Mouse (Mus musculus): ENCODE results near the gene Rrm2. TPM values are rescaled to one million over a fixed set of nuclear protein-coding genes. Genes with fewer than 3 reads are reported as not detected.
"Not testable (repeated sequence)": the region's sequence is repeated elsewhere in the genome, so short reads cannot be mapped to it uniquely, and the experiment has no call there.

Gene Rrm2
- total RNA-seq, 2 experiments from 2014 or later, result 173 to 245 TPM

DNA sequence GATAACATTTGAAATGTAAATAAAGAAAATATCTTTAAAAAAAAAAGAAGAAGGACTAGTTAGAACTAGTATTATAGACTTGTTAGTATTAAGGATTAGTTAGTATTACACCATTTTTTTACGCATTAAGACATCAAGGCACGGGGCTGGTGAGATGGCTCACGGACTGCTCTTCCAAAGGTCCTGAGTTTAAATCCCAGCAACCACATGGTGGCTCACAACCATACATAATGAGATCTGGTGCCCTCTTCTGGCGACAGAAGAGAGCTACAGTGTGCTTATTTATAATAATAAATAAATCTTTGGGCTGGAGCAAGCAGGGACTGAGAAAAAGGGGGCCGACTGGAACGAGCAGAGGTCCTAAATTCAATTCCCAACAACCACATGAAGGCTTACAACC lies 33.5 kb downstream of the Rrm2 start:
- not testable (repeated sequence) for ATAC-seq (replicated peaks; ENCODE audit: low FRiP score, low TSS enrichment, poor library complexity, severe bottlenecking)

DNA sequence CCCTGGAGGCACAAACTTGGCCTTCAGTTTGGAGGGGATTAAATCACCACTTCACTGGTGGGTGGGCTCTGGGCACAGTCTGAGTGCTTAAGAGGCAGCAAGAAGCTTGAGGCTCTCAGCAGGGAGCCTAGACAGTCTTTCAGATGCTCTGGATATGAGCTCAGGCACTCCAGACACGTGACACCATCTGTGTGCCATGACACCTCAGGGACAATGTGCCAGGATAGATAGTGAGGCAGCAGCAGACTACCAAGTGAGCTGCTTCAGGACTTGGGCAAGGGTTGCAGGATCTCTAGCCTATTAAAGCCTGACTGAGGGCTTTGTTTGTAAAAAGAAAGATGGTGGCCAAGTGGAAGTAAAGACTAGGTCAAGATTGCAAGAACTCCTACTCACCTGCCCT lies 36.3 kb downstream of the Rrm2 start:
- peak; percentile 94 for ATAC-seq (replicated peaks; ENCODE audit: low FRiP score, low TSS enrichment, poor library complexity, severe bottlenecking)

DNA sequence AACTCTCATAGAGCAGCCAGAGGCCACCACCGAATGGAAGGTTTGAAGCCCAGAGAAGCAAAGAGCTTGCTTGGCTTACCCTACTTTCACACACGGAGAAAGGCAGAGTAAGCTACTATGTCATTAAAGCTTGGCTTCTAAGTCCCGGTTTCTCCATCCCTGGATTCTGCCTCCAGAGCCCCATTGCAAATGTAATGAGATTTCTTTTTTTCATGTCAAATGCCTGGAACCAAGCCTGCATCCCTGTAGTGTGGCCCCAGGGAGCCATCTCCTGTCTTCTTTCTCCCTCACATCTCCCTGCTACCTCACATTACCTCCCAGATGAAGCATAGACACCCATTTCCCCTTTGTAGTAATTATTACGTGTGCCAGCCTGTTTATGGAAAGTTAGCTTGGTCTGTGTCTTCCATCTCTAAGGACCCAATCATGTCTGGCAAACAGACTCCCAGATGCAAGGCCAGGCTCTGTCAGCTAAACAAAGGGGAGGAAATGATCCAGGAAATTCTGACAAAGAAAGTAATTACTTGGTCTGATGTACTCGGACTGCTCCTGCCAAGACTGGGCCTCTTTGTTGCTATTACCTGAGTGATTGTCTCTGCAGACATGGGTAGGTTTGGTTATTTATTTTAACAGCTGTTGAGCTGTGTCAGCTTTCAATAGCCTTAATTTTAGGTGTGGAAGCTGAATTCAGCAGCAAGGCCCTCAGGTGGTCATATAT lies 38.7 kb downstream of the Rrm2 start:
- ATAC-seq (replicated peaks; ENCODE audit: low FRiP score, low TSS enrichment, poor library complexity, severe bottlenecking), result no peak

DNA sequence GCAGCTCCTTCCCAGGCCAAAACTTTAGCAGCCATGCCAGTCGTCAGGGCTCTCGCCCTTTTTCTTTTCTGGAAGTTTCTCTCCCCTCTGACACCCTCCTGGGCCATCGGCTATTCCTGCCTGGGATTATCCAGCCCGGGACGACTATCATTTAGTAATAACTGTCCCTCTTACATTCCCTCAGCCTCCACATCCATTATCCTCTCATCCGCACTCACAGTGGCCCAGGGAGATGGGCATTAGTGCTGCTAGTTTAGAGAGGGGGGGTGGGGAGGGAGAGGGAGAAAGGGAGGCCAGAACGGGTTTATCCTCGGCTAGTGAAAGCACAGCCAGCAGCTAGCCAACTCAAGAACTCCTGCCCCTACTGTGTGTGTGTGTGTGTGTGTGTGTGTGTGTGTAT lies 39.3 kb downstream of the Rrm2 start:
- ATAC-seq (replicated peaks; ENCODE audit: low FRiP score, low TSS enrichment, poor library complexity, severe bottlenecking), result no peak

DNA sequence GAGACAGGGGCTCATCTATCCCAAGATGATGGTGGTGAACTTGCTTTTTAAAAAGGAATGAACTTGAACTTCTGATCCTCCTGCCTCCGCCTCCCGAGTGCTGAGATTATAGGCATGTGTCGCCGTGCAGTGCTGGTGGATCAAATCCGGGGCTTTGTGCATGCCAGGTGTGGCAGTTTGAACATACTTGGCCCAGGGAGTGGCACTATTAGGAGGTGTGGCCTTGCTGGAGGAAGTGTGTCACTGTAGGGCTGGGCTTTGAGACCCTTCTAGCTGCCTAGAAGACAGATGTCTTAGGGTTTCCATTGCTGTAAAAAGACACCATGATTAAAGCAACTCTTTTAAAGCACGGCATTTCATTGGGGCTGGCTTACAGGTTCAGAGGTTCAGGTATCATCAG lies 42.5 kb downstream of the Rrm2 start:
- ATAC-seq (replicated peaks; ENCODE audit: low FRiP score, low TSS enrichment, poor library complexity, severe bottlenecking), result no peak

DNA sequence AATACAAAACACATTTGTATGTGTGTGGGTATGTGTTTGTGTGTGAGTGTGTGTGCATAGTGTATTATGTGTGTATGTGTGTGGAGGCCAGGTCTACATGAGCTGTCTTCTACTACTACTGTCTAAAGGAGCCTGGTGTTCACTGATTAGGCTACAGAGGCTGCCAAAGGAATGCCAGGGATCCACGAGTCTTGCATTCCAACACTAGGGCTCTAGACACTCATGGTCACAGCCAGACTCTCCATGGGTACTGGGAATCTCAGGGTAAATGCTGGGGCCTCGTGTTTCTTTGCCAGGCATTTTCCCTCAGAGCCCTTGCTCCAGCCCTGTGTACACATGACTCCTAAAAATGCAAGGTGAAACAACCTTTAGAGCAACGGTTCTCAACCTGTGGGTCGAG lies 45.6 kb downstream of the Rrm2 start:
- no peak for ATAC-seq (replicated peaks; ENCODE audit: low FRiP score, low TSS enrichment, poor library complexity, severe bottlenecking)

DNA sequence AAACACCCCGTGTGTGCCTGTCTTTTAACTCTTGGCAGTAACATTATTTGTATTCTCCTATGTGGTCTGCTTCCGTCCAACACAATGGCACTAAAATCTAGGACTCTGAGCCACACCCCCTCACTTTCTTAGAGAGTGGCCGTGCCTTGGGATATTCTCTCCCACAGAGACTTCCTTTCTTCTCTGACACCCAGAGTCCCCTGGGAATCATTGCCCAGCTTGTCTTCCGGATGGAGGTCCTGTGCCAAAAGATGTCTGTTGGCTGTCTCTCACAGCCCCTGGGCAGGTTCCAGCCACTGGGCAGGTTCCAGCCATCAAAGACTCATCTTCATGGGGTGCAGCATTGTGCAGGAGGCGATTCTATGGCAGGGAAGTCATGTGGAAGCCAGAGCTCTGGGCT lies 46.7 kb downstream of the Rrm2 start:
- no peak for ATAC-seq (replicated peaks; ENCODE audit: low FRiP score, low TSS enrichment, poor library complexity, severe bottlenecking)

DNA sequence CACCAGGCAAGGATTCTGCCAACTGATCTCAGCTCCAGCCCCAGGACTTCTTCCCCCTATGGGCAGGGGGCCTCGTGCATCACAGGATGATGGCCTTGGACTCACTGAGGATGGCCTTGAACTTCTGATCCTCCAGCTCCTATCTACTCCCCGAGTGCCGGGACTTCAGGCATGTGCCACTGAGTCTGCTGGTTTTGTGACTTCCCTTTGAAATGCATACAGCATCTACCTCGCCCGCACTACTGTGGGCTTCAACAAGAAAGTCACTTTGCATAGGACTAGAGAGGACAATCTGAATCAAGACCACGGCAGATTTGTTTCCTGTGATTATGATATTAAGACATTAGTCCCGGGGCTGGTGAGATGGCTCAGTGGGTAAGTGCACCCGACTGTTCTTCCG lies 47.4 kb downstream of the Rrm2 start:
- no peak for ATAC-seq (replicated peaks; ENCODE audit: low FRiP score, low TSS enrichment, poor library complexity, severe bottlenecking)

DNA sequence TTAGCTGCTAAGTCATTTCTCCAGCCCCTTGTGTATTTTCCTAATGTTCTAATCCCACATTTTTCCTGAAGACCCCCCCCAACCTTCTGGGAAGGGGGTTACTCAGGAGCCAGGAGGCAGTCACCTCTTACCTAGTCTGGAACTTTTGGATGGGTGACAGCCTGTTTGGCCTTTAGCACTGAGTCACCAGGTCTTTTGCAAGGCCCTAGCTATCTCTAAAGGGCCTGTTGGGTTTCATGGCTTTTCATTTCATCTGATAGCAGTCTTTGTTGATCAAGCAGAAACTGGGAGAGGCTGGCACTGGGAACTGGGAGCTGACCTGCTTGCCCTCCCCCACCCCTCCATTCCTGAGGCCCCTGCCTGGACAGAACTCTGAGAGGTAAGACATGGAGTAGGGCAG lies 49.3 kb downstream of the Rrm2 start:
- no peak for ATAC-seq (replicated peaks; ENCODE audit: low FRiP score, low TSS enrichment, poor library complexity, severe bottlenecking)

DNA sequence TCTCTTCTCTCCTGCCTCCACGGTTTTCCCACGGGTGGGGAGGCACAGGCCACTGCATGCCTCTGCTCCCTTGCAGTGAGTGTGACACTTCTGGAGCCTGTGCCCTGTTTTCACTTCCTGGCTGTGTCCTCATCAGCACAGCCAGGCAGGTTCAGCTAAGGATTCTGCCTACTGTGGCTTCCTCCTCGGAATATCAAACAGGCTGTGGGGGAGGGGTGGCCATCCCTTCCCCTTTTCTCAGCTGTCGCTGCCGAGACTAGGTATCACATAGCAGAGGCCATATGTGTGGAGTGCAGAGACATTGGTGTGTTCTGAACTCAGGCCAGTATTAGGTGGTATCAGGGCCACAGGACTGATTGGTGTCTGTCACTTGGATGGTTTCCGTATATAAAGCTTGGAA lies 50.3 kb downstream of the Rrm2 start:
- no peak; the same call in 1 of the 2 replicates for ATAC-seq (replicated peaks; ENCODE audit: low FRiP score, low TSS enrichment, poor library complexity, severe bottlenecking)

DNA sequence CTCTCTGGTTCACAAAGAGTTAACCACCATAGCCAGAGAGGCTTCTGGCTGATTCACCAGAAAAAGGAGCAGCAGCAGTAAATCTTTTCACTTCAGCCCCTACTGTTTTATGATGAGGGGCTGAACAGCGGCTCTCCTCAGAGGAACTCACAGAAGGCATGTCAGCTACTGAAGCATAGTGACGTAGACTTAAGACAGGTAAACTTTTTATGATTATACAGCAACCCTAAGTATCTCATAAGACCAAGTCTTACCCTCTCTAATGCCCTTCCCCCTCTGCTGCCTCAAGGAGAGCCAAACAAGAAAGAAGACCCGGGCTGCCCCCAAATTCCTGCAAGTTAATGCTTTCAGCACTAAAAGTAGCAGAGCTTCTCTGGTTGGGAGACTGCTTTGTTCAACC lies 54.2 kb downstream of the Rrm2 start:
- ATAC-seq (replicated peaks; ENCODE audit: low FRiP score, low TSS enrichment, poor library complexity, severe bottlenecking), result no peak; the same call in 1 of the 2 replicates

Other genes starting within 250 kb of the Rrm2 start
- 13.2 and 19.2 TPM in 2 replicates for gene Taf1b, start 209.9 kb upstream of the Rrm2 start, total RNA-seq (2014; fragmentation: Nextera tagmentation)
- 34.5 and 40.6 TPM in 2 replicates for gene Taf1b, start 209.9 kb upstream of the Rrm2 start, total RNA-seq (2017)
- not detected in 2 replicates for gene Grhl1, start 136.0 kb upstream of the Rrm2 start, total RNA-seq (2014; fragmentation: Nextera tagmentation)
- gene Grhl1, start 136.0 kb upstream of the Rrm2 start, total RNA-seq (2017), result 0.15 TPM in 1 of 2 replicates, not detected in the other
- 10.9 and 16.6 TPM in 2 replicates for gene Klf11, start 57.0 kb upstream of the Rrm2 start, total RNA-seq (2014; fragmentation: Nextera tagmentation)
- 15.7 and 18.6 TPM in 2 replicates for gene Klf11, start 57.0 kb upstream of the Rrm2 start, total RNA-seq (2017)
- gene Cys1, start 26.4 kb upstream of the Rrm2 start, total RNA-seq (2014; fragmentation: Nextera tagmentation), result not detected in 2 replicates
- not detected in 2 replicates for gene Cys1, start 26.4 kb upstream of the Rrm2 start, total RNA-seq (2017)
- gene Mboat2, start 122.6 kb downstream of the Rrm2 start, total RNA-seq (2014; fragmentation: Nextera tagmentation), result 16.7 and 19.5 TPM in 2 replicates
- gene Mboat2, start 122.6 kb downstream of the Rrm2 start, total RNA-seq (2017), result 21.3 and 38.1 TPM in 2 replicates

All from megakaryocyte-erythroid progenitor cell, adult 5-6 weeks (primary cell).